Mouse (Mus musculus) heart, adult 8-10 months (tissue): ENCODE data around the gene Ankle2. TPM values are rescaled to one million over a fixed set of nuclear protein-coding genes. Genes with fewer than 3 reads are reported as not detected.

Source experiments
- DNase-seq: peaks from one replicate; pipeline ENCODE4 v3.0.0; 2022; ENCODE audit warnings: low spot score
- total RNA-seq, 4 experiments: library from RNA; stranded (reverse); gene quantifications; 2 replicates each; pipeline ENCODE4 v1.2.4; 2022

Ankle2 gene
- total RNA-seq, 4 experiments from 2014 or later = 25.2 to 33.7 (median 30.0) TPM

DNA sequence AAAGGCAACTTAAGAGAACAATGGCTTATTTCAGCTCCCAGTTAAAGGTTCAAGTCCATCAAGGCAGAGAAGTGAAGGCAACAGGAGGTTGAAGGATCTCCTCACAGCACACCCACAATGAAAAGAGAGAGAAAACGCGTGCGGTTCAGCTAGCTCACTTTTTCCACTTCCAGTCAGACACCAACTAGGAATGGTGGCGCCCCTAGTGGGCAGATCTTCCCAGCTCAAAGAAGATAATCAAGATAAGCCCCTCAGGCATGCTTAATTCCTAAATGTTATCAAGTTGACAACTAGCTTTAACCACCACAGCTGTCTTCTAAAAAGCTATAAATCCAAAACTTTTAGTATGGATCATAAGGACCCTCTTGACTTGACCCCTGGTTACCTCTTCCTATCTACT is 53.7 kb downstream of the Ankle2 start:
- DNase-seq = peak; percentile 41

DNA sequence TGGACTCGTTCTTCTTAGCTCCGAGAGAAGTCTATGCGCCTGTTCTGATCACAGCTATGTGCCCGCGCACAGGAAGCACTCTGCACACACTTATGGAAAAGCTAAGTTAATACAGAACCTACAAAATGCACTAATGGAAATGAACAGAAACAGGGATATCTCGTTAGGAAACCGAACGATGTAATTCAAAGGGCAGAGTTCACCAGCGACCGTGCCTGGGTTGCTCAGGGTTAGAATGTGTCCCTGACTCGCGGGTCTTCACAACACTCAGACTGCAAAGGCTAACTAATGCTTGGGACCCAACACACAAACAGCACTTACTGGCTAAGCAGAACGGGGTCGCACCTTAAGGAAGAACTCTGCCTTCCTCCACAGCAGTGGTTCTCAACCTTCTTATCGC is 54.4 kb downstream of the Ankle2 start:
- no peak for DNase-seq

DNA sequence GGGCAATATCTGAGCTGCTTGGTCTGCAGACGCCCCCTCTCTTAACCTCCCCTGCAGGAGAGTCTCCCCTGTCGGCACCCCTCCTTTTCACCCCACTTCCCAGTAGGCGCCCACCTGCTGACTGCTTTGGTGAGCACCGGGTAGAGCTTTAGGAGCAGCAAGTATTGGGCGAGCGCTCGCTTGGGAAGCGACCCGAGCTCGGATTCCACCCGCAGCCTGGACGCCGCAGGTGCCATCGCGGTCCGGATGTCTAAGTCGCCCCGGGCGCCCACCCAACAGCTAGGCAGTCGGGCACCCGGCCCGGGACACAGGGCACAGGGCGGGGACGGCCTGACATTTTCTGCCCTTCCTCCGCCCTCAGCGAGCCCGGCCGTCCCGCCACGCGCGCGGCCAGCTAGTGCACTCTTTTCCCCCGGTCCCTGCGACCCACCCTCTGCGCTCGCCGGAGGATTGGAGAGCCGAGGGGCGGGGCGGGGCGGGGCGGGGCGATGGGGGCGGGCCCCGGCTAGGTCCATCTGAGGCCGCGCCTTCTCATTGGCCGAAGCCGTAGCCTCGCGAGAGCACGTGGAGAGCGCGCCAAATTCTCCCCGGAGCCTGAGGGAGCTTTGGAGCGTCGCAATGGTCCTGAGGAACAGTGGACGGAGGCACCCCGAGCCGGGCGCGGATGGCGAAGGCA is 55.1 kb downstream of the Ankle2 start, which contains the start of the genes Pxmp2 and Pole:
TSS of gene Pxmp2 (minus strand) at position 417 of the 676 bp plus-strand sequence.
TSS of gene Pole (plus strand) at position 537 of the 676 bp plus-strand sequence.
- DNase-seq = peak; percentile 89

DNA sequence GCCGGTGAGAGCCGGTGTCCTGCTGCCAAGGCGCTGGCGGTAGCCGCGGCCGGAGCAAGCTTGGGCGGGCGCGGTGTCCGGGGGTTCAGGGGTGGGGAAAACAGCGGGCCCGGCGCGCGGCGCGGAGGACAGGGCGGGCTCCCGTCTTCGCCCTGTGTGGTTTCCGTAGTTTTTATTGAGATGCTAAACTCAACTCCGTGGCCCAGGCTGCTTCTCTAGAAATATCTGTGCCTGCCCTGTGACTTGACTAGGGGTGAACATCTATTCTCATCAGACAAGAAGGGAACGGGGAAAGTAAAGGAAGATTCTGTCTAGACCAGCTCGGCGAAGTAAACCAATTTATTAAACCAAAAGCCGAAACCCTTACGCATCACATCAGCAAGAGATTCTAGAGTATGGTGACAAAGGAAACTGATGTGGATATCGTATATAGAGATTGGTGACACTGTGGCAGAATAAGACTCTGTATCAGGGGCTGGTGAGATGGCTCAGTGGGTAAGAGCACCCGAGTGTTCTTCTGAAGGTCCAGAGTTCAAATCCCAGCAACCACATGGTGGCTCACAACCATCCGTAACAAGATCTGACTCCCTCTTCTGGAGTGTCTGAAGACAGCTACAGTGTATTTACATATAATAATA is 55.8 kb downstream of the Ankle2 start:
- no peak for DNase-seq

DNA sequence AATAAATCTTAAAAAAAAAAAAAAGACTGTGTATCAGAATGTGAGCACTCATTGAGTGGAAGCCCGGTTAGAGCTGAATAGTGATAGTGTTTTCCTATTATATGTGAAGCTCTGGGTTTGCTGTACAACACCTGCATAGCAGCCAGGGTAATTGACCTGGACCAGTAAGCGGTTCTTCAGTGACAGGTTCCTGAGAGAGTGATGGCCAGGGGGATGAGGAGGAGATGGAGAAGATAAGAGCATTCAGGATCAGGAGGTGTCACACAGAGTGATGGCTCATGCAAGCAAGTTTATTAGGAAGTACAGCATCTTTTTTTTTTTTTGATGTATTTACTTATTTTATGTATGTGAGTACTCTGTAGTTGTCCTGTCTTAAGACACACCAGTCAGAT is 56.3 kb downstream of the Ankle2 start:
- no peak for DNase-seq

DNA sequence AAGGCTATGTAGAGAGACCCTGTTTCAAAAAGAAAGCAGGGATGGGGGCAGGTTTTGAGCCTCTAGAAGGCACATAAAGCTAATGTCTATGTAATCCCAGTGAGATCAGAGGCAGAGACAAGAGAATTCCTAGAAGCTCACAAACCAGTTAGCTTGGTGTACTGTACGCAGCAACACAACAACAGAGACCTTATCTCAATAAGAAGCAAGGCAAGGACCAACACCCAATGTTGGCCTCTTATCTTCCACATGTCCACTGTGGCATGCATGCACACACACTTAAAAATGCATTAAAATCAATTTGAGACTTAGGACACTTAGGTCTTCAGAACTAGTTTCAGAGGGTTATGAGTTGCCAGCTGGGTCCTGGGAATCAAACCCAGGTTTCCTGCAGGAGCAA is 60.8 kb downstream of the Ankle2 start:
- DNase-seq = no peak

DNA sequence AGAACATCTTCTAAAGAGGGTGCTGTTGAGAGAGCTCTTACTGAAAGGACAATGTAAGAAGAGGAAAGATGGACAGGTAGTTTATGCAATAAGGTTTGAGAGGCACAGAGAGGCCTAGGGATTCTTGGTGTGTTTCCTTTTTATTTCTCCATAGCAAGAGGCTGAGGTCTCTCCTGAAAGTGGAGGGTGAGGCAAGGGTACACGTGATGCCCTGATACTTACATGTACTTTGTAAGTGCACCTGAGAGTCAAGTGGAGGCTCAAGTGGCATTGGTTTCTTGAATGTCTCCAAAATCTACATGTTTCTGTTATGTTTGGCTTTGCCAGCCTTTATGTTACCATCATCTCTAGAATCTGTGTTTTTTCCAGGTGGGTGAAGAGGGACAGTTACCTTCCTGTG is 65.8 kb downstream of the Ankle2 start:
- no peak for DNase-seq

DNA sequence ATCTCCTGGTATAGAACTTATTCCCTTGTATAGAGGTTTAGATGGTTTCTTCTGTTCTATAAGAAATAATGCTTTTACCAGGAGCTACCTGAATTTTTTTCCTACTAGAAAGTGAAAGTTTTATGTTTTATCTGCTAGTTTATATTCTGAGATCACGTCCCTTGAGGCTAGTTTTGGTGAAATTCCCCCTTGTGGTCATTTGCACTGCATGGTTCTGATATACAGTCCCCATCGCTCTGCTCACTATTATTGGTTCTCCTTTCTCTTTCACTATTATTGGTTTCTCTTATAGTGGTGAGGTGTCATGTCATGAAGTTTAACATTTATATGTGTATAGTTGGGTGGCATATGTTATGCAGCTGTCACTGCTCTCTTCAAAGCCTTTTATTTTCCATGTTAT is 69.8 kb downstream of the Ankle2 start:
- no peak for DNase-seq

Other genes starting within 250 kb of the Ankle2 start
- gene Zfp932, start 234.5 kb upstream of the Ankle2 start, total RNA-seq = 1 to 10 TPM; 5.6 to 9.5 (median 7.4) TPM
- 1 to 10 TPM; 1.7 to 6.7 (median 3.6) TPM for gene Gm17655, start 158.5 kb upstream of the Ankle2 start, total RNA-seq
- gene Gm35315, start 136.6 kb upstream of the Ankle2 start, total RNA-seq = not detected
- gene Plcxd1, start 131.0 kb upstream of the Ankle2 start, total RNA-seq = under 1 TPM in 1 of 4 experiments, not detected in 3; 0.09 TPM
- gene Gtpbp6, start 122.8 kb upstream of the Ankle2 start, total RNA-seq = 10 to 100 TPM; 23.8 to 31.2 (median 29.1) TPM
- gene Zfp605, start 120.9 kb upstream of the Ankle2 start, total RNA-seq = 1 to 10 TPM; 2.8 to 3.7 (median 3.3) TPM
- gene Chfr, start 95.2 kb upstream of the Ankle2 start, total RNA-seq = 10 to 100 TPM; 11.4 to 13.4 (median 11.9) TPM
- gene Golga3, start 54.3 kb upstream of the Ankle2 start, total RNA-seq = 10 to 100 TPM; 51.0 to 56.3 (median 55.1) TPM
- gene Pgam5, start 38.9 kb downstream of the Ankle2 start, total RNA-seq = 10 to 100 TPM; 32.3 to 37.4 (median 35.5) TPM
- 100 to 1,000 TPM; 115 to 141 (median 124) TPM for gene Pxmp2, start 55.2 kb downstream of the Ankle2 start, total RNA-seq
- 1 to 10 TPM; 1.1 to 3.5 (median 2.5) TPM for gene Pole, start 55.3 kb downstream of the Ankle2 start, total RNA-seq
- not detected for gene P2rx2, start 112.2 kb downstream of the Ankle2 start, total RNA-seq
- not detected for gene Lrcol1, start 113.7 kb downstream of the Ankle2 start, total RNA-seq
- gene Fbrsl1, start 217.5 kb downstream of the Ankle2 start, total RNA-seq = 10 to 100 TPM; 44.1 to 53.9 (median 46.1) TPM